Mouse (Mus musculus) monocyte, adult 2 months (primary cell): ENCODE data around the gene Mbd3.

Experiments used
- DNase-seq, 2 experiments: peaks; one replicate each; pipeline ENCODE4 v3.0.0; 2022; ENCODE audit warnings: low spot score in 2 of 2, low read depth in 1 of 2

Gene Mbd3

GRCm38 (mm10) chr10:80399191-80399972 lies at the start of gene Mbd3:
Mbd3 (minus strand) TSS chr10:80399550.
- peak; percentile 96 to 98 for DNase-seq

- DNase-seq, result peak; percentile 14 to 61
Measured at GRCm38 (mm10) chr10:80445898-80446601, 46.7 kb upstream of the Mbd3 start.

GRCm38 (mm10) chr10:80445052-80445451 lies 45.7 kb upstream of the Mbd3 start:
- no peak for DNase-seq

GRCm38 (mm10) chr10:80444339-80445045 lies 45.1 kb upstream of the Mbd3 start:
- no peak for DNase-seq

DNA sequence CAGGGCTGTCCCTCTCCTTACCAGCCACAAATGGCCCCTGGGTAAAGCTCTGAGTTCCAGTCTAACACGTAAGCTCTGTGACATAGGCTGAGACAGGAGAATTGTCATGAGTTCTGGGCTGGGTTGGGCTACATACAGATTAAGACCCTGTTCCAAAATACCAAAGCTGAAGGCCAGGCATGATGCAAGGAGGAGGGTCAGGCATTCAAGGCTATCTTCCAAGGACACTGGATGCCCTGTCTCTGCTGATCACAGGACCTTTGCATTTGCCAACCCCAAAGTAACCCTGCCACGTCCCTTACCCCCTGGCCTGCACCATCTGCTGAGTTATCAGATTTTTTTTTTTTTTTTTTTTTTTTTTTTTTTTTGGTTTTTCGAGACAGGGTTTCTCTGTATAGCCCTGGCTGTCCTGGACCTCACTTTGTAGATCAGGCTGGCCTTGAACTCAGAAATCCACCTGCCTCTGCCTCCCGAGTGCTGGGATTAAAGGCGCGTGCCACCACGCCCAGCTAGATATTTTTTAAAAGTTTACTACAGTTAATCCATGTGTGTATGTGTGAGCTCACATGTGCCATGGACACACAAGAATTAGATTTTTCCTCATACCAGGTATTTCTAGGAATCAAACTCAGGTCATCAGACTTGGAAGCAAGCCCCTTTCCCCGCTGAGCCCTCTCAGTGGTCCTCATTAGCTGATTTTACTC lies 44.4 kb upstream of the Mbd3 start:
- DNase-seq, result no peak

GRCm38 (mm10) chr10:80442989-80443388 lies 43.6 kb upstream of the Mbd3 start:
- no peak for DNase-seq

- DNase-seq, result no peak
Measured at GRCm38 (mm10) chr10:80441598-80441997, 42.2 kb upstream of the Mbd3 start.

- no peak for DNase-seq
Measured at GRCm38 (mm10) chr10:80440031-80440430, 40.7 kb upstream of the Mbd3 start.

GRCm38 (mm10) chr10:80437973-80438372 lies 38.6 kb upstream of the Mbd3 start:
- DNase-seq, result no peak

- DNase-seq, result no peak
Measured at GRCm38 (mm10) chr10:80436276-80436675, 36.9 kb upstream of the Mbd3 start.

- no peak for DNase-seq
Measured at GRCm38 (mm10) chr10:80435764-80436163, 36.4 kb upstream of the Mbd3 start.

- DNase-seq, result no peak
Measured at GRCm38 (mm10) chr10:80434823-80435222, 35.5 kb upstream of the Mbd3 start.

- no peak for DNase-seq
Measured at GRCm38 (mm10) chr10:80434233-80434592, 34.9 kb upstream of the Mbd3 start.

- peak; percentile 91 to 93 for DNase-seq
Measured at GRCm38 (mm10) chr10:80433513-80434232, 34.3 kb upstream of the Mbd3 start, which contains the start of gene Tcf3. Tcf3 (minus strand) TSS chr10:80433647.

DNA sequence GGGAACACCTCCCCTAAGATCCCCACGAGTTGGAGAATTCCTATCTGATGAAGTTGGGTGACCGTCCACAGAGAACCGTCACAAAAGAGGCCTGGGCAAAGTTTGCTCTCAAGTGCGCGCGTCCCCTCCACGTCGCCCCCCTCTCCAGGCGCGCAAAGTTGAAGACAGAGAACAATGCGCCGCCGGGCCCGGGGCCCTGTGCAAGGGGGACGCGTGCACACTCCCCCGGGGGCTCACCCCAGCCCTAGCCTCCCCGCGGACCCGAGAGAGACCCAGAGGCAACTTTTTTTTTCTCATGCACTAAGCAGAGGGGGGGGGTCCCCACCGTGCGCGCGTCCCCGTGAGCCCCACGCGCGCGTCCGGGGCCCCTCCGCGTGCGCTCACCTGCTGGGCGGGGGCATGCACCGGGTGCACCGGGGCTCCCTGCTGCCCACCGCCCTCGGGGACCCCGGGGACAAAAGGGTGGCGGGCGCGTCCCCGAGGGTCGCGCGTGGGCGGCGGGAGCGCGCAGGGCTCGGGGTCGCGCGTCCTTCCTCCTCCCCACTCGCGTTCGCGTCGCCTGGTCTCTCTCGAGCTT lies 33.7 kb upstream of the Mbd3 start:
- no peak for DNase-seq

- DNase-seq, result no peak
Measured at GRCm38 (mm10) chr10:80432387-80432785, 33.0 kb upstream of the Mbd3 start.

GRCm38 (mm10) chr10:80431570-80432386 lies 32.4 kb upstream of the Mbd3 start:
- DNase-seq, result no peak

DNA sequence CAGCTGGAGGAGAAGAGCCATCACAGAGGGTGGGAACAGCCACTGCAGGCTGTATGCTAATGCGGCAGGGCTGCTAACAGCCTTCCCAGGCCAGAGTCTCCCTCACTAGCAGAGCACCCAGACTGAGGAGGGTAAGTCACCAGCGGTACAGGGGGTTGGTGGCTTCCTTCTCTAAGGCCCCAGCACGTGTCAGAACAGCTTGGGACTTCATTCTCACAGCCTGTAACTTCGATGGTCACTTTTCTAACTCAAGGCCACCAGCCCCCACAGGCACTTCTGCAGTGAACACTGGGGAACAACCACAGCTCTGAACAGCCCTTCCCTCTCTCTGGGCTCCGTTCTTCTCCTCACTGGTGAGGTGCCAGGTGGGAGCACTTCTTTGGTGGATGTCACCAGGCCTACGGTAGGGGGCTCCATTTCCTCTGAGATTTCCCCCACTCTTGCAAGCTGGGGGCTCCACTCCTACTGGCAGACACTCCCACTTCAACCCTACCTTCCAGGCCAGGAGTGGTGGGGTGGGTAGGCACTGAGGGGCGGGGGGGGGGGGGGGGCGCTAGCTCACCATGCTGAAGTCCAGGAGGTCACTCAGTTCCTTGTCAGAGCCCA lies 31.1 kb upstream of the Mbd3 start:
- DNase-seq, result no peak

DNA sequence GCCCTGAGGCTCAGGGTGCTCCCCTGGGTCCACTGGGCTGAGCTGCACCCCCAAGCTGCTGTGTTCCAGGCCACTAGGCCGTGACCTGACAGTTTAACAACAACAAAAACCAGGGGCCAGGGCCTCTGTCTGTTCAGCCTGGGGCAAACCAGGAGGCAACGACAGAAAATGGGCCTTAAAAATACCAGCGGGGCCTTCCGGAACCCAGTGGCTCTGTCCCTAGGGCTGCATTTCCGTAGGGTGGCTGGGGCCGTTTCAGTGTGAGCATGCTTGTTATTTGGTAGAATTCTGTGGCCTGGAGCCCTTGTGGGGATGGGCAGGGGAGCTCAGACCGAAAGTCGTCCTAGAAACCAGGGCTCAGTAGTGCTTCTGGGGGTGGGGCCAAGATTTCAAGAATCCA lies 30.4 kb upstream of the Mbd3 start:
- no peak for DNase-seq
